Mouse (Mus musculus) bone marrow, adult 2 months (tissue): ENCODE data around the gene Hoxa13. TPM values are rescaled to one million over a fixed set of nuclear protein-coding genes. Genes with fewer than 3 reads are reported as not detected.

Source experiments
- H3K27ac ChIP-seq: fragments of 200-500 bp; 2 replicates; pipeline ENCODE4 v1.5.1; 2012; ENCODE audit warnings: low read depth, mild to moderate bottlenecking, control low read depth, inconsistent platforms, low read length; ENCODE audit not compliant: control insufficient read depth, poor library complexity, insufficient read depth
- H3K4me1 ChIP-seq: fragments of 200-500 bp; 2 replicates; pipeline ENCODE4 v1.6.1; 2011; ENCODE audit warnings: low read length; ENCODE audit not compliant: control insufficient read depth, insufficient read depth
- H3K4me3 ChIP-seq: fragments of 200-500 bp; replicated peaks from 2 replicates; pipeline ENCODE3; 2011; ENCODE audit warnings: mild to moderate bottlenecking, low read depth, low read length, control low read depth; ENCODE audit not compliant: control insufficient read depth
- CTCF ChIP-seq: fragments of 200-500 bp; IDR thresholded peaks from 2 replicates; pipeline ENCODE4 v1.5.1; 2011; ENCODE audit warnings: low read length, control low read depth; ENCODE audit not compliant: control insufficient read depth, insufficient read depth
- POLR2A ChIP-seq: fragments of 200-500 bp; IDR thresholded peaks from 2 replicates; pipeline ENCODE4 v1.6.1; 2011; ENCODE audit warnings: low read depth, mild to moderate bottlenecking, control low read depth, low read length, borderline replicate concordance; ENCODE audit not compliant: control insufficient read depth
- WGBS: fragments of 180-500 bp; shearing (Covaris S2); methylation state at CpG from one replicate; pipeline ENCODE4 v1.1.7; 2018; 5-methylcytosine and 5-hydroxymethylcytosine counted together
- polyA plus RNA-seq: library from polyadenylated mRNA; stranded (reverse); fragments of >200 nt; gene quantifications from 2 replicates; pipeline ENCODE4 v1.2.4, GENCODE M21; 2011; ENCODE audit warnings: low replicate concordance; ENCODE audit not compliant: missing spikeins, insufficient read depth, insufficient read length

Gene Hoxa13
- polyA plus RNA-seq, 1 experiment: not detected

DNA sequence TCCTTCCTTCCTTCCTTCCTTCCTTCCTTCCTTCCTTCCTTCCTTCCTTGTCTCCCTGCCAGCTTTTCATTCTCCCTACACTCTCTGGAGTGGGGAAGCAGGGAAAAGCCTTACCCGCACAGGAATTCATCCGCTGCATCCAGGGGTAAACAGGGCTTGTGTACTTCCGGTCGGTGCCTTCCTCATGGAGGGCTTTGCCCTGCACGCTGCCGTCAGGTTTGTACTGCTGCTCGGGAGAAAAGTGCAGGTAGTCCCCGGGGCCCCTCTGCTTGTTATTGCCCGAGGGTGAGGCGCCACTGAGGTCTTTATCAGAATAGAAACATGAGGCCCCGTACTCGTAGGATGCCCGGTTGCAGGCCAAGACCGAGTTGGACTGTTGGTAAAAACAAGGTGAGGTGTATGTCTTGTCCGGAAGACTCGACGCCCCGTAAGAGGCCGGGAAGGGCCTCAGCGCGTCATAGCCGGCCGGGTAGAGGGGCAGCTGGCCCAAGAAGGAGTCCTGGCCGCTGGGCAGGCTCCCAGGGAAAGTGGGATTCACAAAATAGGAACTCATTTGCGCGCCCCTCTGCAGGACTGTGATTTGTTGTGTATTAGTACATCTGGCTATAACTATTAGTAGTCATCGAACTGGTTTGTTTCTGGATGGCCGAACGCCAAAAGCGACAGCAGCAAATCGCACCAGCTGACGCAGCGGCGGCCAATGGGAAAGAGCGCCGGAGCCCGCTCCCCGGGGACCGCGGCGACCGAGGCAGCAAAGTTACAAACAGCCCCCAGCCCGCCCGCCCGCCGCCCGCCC is 52.4 kb downstream of the Hoxa13 start, which contains the start of gene Hoxa6:
Hoxa6 (minus strand) TSS at position 651 of the 796 bp plus-strand sequence.
- Histone ChIP-seq H3K4me1 (no peaks in the 10 kb centered on the region; the same call in 1 of the 2 replicates), H3K4me3 (no peak within 1 kb of the TSS), H3K27ac (no peak within 1 kb of the TSS)
- 22% methylated on average over 47 of the region's 47 CpGs for WGBS
- TF ChIP-seq POLR2A: no peak
- TF ChIP-seq CTCF: no peak

Other genes starting within 250 kb of the Hoxa13 start
- gene Skap2, start 248.3 kb downstream of the Hoxa13 start, polyA plus RNA-seq: 65.0 and 102 TPM in 2 replicates
- gene Hoxa1, start 102.6 kb downstream of the Hoxa13 start, polyA plus RNA-seq: 0.97 TPM in 1 of 2 replicates, not detected in the other
- 1.4 TPM in 1 of 2 replicates, not detected in the other for gene Hoxa2, start 96.0 kb downstream of the Hoxa13 start, polyA plus RNA-seq
- not detected in 2 replicates for gene 5730596B20Rik, start 83.4 kb downstream of the Hoxa13 start, polyA plus RNA-seq
- gene Hoxa4, start 69.1 kb downstream of the Hoxa13 start, polyA plus RNA-seq: 1.8 TPM in 1 of 2 replicates, not detected in the other
- 1.5 and 2.4 TPM in 2 replicates for gene Hoxa5, start 56.3 kb downstream of the Hoxa13 start, polyA plus RNA-seq
- not detected in 2 replicates for gene Hoxa6, start 52.2 kb downstream of the Hoxa13 start, polyA plus RNA-seq
- gene Hoxa3, start 47.5 kb downstream of the Hoxa13 start, polyA plus RNA-seq: 1.2 and 2.4 TPM in 2 replicates
- gene Gm28308, start 47.5 kb downstream of the Hoxa13 start, polyA plus RNA-seq: not detected in 2 replicates
- gene Hoxa7, start 39.0 kb downstream of the Hoxa13 start, polyA plus RNA-seq: 1.4 and 2.8 TPM in 2 replicates
- 2.2 and 3.8 TPM in 2 replicates for gene Hoxa9, start 29.8 kb downstream of the Hoxa13 start, polyA plus RNA-seq
- 0.93 and 1.6 TPM in 2 replicates for gene Hoxa10, start 20.0 kb downstream of the Hoxa13 start, polyA plus RNA-seq
- gene Hoxa11, start 15.1 kb downstream of the Hoxa13 start, polyA plus RNA-seq: 1.3 TPM in 1 of 2 replicates, not detected in the other
- gene Evx1, start 52.6 kb upstream of the Hoxa13 start, polyA plus RNA-seq: not detected in 2 replicates